Mouse (Mus musculus) liver, adult 2 months (tissue): ENCODE results near the gene Traf5.

Experiments used
- CTCF ChIP-seq: fragments of 200-500 bp; IDR thresholded peaks from 2 replicates; pipeline ENCODE4 v1.5.1; 2011; ENCODE audit warnings: low read depth, low read length, control low read depth
- POLR2A ChIP-seq: fragments of 200-500 bp; IDR thresholded peaks from 2 replicates; pipeline ENCODE4 v1.6.1; 2011; ENCODE audit warnings: low read length, control low read depth; ENCODE audit not compliant: insufficient read depth; ENCODE audit errors: extremely low read depth

- TF ChIP-seq CTCF: no peak
- no peak for TF ChIP-seq POLR2A
Observed at GRCm38 (mm10) chr1:192074824-192075223, 17.5 kb downstream of the Traf5 start.
